Mouse (Mus musculus) limb, embryonic 13.5 days (tissue): Measurements from ENCODE around the gene Gucd1. TPM values are rescaled to one million over a fixed set of nuclear protein-coding genes. Genes with fewer than 3 reads are reported as not detected.
A peak's percentile ranks its signal among the peaks of the same experiment; 100 is the strongest.

Experiments
- ATAC-seq: fragments of 200-750 bp; cut with Nextera tagmentation; 2 replicates; pipeline ENCODE4 v1.8.0; 2017; ENCODE audit warnings: low read depth, moderate number of reproducible peaks, moderate TSS enrichment; ENCODE audit not compliant: low FRiP score
- H3K27ac ChIP-seq: fragments of 300-500 bp; sonication (generic); 2 replicates; pipeline ENCODE4 v1.5.1; 2015; ENCODE audit warnings: inconsistent platforms, mild to moderate bottlenecking, moderate library complexity
- H3K27me3 ChIP-seq: fragments of 300-500 bp; sonication (generic); 2 replicates; pipeline ENCODE4 v1.6.1; 2015; ENCODE audit warnings: mild to moderate bottlenecking, inconsistent platforms
- H3K36me3 ChIP-seq: fragments of 300-500 bp; sonication (generic); 2 replicates; pipeline ENCODE4 v1.6.1; 2015; ENCODE audit warnings: inconsistent platforms, mild to moderate bottlenecking, moderate library complexity
- H3K4me1 ChIP-seq: fragments of 300-500 bp; sonication (generic); 2 replicates; pipeline ENCODE4 v1.6.1; 2015; ENCODE audit warnings: inconsistent platforms
- H3K4me2 ChIP-seq: fragments of 300-500 bp; sonication (generic); replicated peaks from 2 replicates; pipeline ENCODE4 v1.6.1; 2015; ENCODE audit warnings: inconsistent platforms, mild to moderate bottlenecking, moderate library complexity
- H3K4me3 ChIP-seq: fragments of 300-500 bp; sonication (generic); 2 replicates; pipeline ENCODE4 v1.5.1; 2015; ENCODE audit warnings: moderate library complexity, mild to moderate bottlenecking, inconsistent platforms
- H3K9ac ChIP-seq: fragments of 300-500 bp; sonication (generic); 2 replicates; pipeline ENCODE4 v1.6.1; 2015; ENCODE audit warnings: mild to moderate bottlenecking, inconsistent platforms
- H3K9me3 ChIP-seq: fragments of 300-500 bp; sonication (generic); 2 replicates; pipeline ENCODE4 v1.6.1; 2016; ENCODE audit warnings: inconsistent platforms
- WGBS: fragments of 180-500 bp; shearing (Covaris S2); methylation state at CpG from one replicate; pipeline ENCODE4 v1.1.7; 2015; 5-methylcytosine and 5-hydroxymethylcytosine counted together
- polyA plus RNA-seq: library from polyadenylated mRNA; unstranded; fragments of >200 nt; fragmentation: Nextera tagmentation; extraction: Ambion mirVana; gene quantifications from 2 replicates; pipeline ENCODE4 v1.2.1, GENCODE M21; 2015

The Gucd1 gene
- polyA plus RNA-seq, 1 experiment from 2014 or later = 29.2 TPM

DNA sequence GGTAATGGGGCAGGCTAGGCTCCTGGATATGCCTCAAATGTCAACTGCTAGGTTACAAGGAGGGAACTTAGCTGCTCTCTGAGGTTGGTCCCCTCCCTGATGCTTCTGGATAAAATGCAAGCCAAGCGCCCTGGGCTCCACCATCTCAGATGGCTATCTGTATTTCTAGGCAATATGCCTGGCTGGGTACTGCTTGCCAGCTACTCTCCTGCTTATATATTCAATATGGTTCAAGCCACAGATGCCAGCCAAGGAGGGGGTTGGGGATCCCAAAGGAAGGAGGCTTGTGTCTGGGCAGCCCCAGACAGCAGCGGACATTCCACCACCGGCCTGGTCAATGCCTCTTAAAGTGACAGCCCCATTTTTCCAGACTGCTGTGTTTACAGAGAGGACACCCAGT lies 40.7 kb upstream of the Gucd1 start:
- no peak overlapping the region for H3K9ac ChIP-seq
- peaks cover 39% of the 10 kb centered on the region for H3K4me1 ChIP-seq
- H3K27me3 ChIP-seq = peaks cover 46% of the 10 kb centered on the region
- no peaks in the 10 kb centered on the region for H3K9me3 ChIP-seq
- H3K27ac ChIP-seq = no peak overlapping the region
- peak overlapping the region; percentile 99 for H3K4me2 ChIP-seq
- WGBS = 42% methylated on average over 3 of the region's 3 CpGs
- ATAC-seq = no peak
- H3K36me3 ChIP-seq = no peaks in the 10 kb centered on the region
- H3K4me3 ChIP-seq = no peak overlapping the region

- Histone ChIP-seq H3K9ac (no peak overlapping the region), H3K27me3 (peaks cover 33% of the 10 kb centered on the region), H3K4me2 (no peak overlapping the region), H3K4me3 (no peak overlapping the region), H3K9me3 (no peaks in the 10 kb centered on the region), H3K36me3 (no peaks in the 10 kb centered on the region), H3K4me1 (peaks cover 39% of the 10 kb centered on the region), H3K27ac (peak overlapping the region; percentile 23; the same call in 1 of the 2 replicates)
- 56% methylated on average over 9 of the region's 9 CpGs for WGBS
- ATAC-seq = no peak
These were observed 38.3 kb upstream of the Gucd1 start for GRCm38 (mm10) chr10:75556026-75556425.

- peak overlapping the region; percentile 23; the same call in 1 of the 2 replicates for H3K27ac ChIP-seq
- no peaks in the 10 kb centered on the region for H3K36me3 ChIP-seq
- no peak overlapping the region for H3K4me2 ChIP-seq
- peaks cover 28% of the 10 kb centered on the region for H3K27me3 ChIP-seq
- WGBS = 64% methylated on average over 6 of the region's 6 CpGs
- H3K4me1 ChIP-seq = peaks cover 36% of the 10 kb centered on the region
- H3K4me3 ChIP-seq = no peak overlapping the region
- no peak overlapping the region for H3K9ac ChIP-seq
- no peaks in the 10 kb centered on the region for H3K9me3 ChIP-seq
- no peak for ATAC-seq
These were observed 37.8 kb upstream of the Gucd1 start for GRCm38 (mm10) chr10:75555557-75555956.

DNA sequence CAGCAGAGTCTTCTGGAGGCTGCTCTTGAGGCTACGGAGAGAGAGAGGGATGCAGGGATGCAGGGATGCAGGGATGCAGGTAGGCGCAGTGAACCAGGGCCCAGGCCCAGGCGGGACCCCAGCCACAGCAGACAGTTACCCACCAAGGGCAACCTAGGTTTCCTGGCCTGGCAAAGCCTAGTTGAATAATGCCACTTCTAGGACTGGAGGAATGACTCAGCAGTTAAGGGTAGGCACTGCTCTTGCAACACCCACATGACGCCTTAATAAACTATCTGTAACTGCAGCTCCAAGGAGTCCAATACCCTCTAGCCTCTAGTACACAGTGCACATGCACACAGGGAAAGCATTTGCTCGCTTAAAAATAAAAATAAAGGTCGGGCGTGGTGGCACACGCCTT lies 36.3 kb upstream of the Gucd1 start:
- no peak for ATAC-seq
- H3K4me1 ChIP-seq = peaks cover 22% of the 10 kb centered on the region
- H3K27me3 ChIP-seq = peaks cover 13% of the 10 kb centered on the region
- no peak overlapping the region for H3K4me3 ChIP-seq
- H3K4me2 ChIP-seq = no peak overlapping the region
- no peaks in the 10 kb centered on the region for H3K9me3 ChIP-seq
- no peaks in the 10 kb centered on the region for H3K36me3 ChIP-seq
- H3K27ac ChIP-seq = no peak overlapping the region
- H3K9ac ChIP-seq = no peak overlapping the region
- 91% methylated on average over 8 of the region's 8 CpGs for WGBS

DNA sequence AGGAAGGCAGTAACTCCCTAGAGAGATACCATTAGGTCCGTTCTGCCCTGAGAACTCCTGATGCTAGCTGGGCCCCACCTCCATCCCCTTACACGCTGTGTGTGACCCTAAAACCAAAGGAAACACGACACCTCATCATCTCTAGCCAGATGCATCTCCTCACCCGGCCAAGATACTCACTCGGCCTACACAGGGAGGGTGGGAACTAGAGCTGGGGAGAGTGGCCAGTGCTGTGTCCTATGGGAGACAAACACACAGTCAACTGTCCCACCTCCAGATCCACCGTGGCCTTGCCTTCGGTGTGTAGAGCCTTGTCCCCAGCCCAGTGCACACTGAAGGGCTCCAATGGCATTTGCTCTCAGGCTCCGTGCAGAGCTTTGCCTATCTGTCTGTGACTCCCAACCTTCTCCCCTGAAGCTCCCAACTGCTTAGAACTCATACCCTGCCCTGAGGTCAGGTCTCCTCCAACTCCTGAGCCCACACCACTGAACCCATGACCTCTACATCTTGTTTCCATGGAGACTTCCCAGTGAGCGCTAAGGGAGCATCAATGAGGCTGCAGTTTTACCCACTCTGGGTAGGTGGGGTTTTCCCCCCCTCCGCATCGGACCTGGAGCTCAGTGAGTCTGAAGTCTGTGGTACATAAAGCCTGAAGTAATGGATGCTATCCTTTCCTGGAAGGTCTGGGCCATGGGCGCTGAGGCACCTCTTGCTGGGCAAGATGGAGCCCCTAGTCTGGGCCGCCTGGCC lies 35.1 kb upstream of the Gucd1 start:
- no peak for ATAC-seq
- Histone ChIP-seq H3K27ac (no peak overlapping the region), H3K27me3 (0 out of 2 replicates have a peak, but pooled peaks cover 3% of the 10 kb centered on the region), H3K4me3 (no peak overlapping the region), H3K36me3 (no peaks in the 10 kb centered on the region), H3K4me2 (no peak overlapping the region), H3K4me1 (peaks cover 27% of the 10 kb centered on the region), H3K9ac (no peak overlapping the region), H3K9me3 (no peaks in the 10 kb centered on the region)
- WGBS = 58% methylated on average over 13 of the region's 13 CpGs

DNA sequence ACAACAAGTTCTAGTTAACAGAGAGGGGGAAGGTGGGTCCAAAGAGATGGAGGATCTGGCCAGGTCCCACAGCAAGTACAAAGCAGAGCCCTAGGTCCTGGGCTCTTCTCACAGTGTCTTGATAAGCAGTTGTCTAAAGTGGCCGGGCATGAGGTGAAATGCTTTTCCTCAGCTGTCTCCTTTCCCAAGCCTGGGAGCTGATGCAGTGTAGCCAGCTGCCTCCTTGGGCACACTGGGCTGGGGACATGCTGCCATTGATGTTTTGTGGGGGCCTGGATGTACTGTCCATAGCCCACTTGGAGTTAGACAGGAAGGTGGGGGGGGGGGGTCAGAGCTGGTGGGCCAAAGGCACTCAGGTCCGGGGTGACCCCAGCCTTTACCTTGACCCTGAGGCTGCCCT lies 34.3 kb upstream of the Gucd1 start:
- peaks cover 27% of the 10 kb centered on the region for H3K4me1 ChIP-seq
- no peaks in the 10 kb centered on the region for H3K27me3 ChIP-seq
- H3K9me3 ChIP-seq = no peaks in the 10 kb centered on the region
- no peak overlapping the region for H3K4me3 ChIP-seq
- no peak overlapping the region for H3K9ac ChIP-seq
- no peaks in the 10 kb centered on the region for H3K36me3 ChIP-seq
- no peak for ATAC-seq
- no peak overlapping the region for H3K27ac ChIP-seq
- H3K4me2 ChIP-seq = no peak overlapping the region
- 81% methylated on average over 2 of the region's 2 CpGs for WGBS

DNA sequence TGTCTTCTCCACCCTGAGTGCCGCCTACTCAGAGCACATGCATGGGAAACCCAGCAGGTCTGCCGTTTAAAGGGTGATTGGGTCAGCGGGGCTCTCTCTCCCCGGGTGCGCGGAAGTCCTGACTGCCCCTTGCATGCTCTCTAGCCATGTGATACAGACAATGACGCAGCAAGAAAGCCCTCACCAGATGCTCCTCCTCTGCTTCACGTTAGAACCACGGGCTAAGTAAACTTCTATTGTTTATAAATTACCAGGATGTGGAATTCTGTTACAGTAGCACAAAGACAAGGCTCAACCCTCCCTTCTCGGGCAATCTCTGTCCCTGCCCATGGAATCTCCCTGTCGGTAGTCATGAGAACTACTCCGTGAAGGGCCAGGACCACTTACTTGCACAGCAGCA lies 33.4 kb upstream of the Gucd1 start:
- H3K9me3 ChIP-seq = no peaks in the 10 kb centered on the region
- no peak for ATAC-seq
- H3K4me1 ChIP-seq = peaks cover 18% of the 10 kb centered on the region
- H3K4me3 ChIP-seq = no peak overlapping the region
- H3K4me2 ChIP-seq = no peak overlapping the region
- H3K27me3 ChIP-seq = no peaks in the 10 kb centered on the region
- WGBS = 56% methylated on average over 12 of the region's 12 CpGs
- H3K27ac ChIP-seq = no peak overlapping the region
- H3K36me3 ChIP-seq = no peaks in the 10 kb centered on the region
- H3K9ac ChIP-seq = no peak overlapping the region

DNA sequence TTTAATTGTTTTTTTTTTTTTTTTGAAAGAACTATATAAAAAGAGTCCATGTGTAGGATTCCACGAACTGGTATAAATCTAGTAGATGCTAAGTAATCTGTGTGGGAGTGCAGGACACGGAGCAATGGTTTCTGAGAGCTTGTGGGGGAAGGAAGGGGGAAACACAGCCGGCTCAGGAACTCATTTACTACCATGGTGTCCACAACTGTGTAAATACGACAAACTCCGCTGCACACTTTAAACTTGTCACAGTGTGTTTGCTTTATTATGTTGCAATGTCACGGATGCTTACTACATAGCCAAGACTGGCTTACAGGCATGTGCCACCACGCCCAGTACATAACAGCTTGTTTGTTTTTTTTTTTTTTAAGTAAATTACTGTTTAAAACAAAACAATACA lies 32.1 kb upstream of the Gucd1 start:
- peaks cover 7% of the 10 kb centered on the region for H3K9me3 ChIP-seq
- H3K27me3 ChIP-seq = no peaks in the 10 kb centered on the region
- H3K4me2 ChIP-seq = no peak overlapping the region
- WGBS = 68% methylated on average over 7 of the region's 7 CpGs
- no peak overlapping the region for H3K27ac ChIP-seq
- no peak overlapping the region for H3K9ac ChIP-seq
- ATAC-seq = no peak
- H3K36me3 ChIP-seq = no peaks in the 10 kb centered on the region
- peaks cover 11% of the 10 kb centered on the region for H3K4me1 ChIP-seq
- H3K4me3 ChIP-seq = no peak overlapping the region

- no peak overlapping the region for H3K4me3 ChIP-seq
- no peaks in the 10 kb centered on the region for H3K36me3 ChIP-seq
- 26% methylated on average over 14 of the region's 14 CpGs for WGBS
- peaks cover 11% of the 10 kb centered on the region for H3K4me1 ChIP-seq
- H3K4me2 ChIP-seq = peak overlapping the region; percentile 51
- H3K9ac ChIP-seq = 0 out of 2 replicates have a peak overlapping the region, but pooled peaks have one; percentile 19
- no peaks in the 10 kb centered on the region for H3K27me3 ChIP-seq
- H3K9me3 ChIP-seq = peaks cover 7% of the 10 kb centered on the region
- H3K27ac ChIP-seq = peak overlapping the region; percentile 4; the same call in 1 of the 2 replicates
- peak; percentile 62; the same call in 1 of the 2 replicates for ATAC-seq
These were observed 30.7 kb upstream of the Gucd1 start for GRCm38 (mm10) chr10:75548486-75548885.

- peaks cover 11% of the 10 kb centered on the region for H3K4me1 ChIP-seq
- H3K36me3 ChIP-seq = no peaks in the 10 kb centered on the region
- H3K4me3 ChIP-seq = peak overlapping the region; percentile 10; the same call in 1 of the 2 replicates
- H3K27ac ChIP-seq = peak overlapping the region; percentile 39; the same call in 1 of the 2 replicates
- no peak overlapping the region for H3K9ac ChIP-seq
- no peaks in the 10 kb centered on the region for H3K27me3 ChIP-seq
- H3K4me2 ChIP-seq = peak overlapping the region; percentile 51
- no peak for ATAC-seq
- WGBS = 29% methylated on average over 7 of the region's 7 CpGs
- peaks cover 7% of the 10 kb centered on the region for H3K9me3 ChIP-seq
These were observed 30.1 kb upstream of the Gucd1 start for GRCm38 (mm10) chr10:75547901-75548300.

DNA sequence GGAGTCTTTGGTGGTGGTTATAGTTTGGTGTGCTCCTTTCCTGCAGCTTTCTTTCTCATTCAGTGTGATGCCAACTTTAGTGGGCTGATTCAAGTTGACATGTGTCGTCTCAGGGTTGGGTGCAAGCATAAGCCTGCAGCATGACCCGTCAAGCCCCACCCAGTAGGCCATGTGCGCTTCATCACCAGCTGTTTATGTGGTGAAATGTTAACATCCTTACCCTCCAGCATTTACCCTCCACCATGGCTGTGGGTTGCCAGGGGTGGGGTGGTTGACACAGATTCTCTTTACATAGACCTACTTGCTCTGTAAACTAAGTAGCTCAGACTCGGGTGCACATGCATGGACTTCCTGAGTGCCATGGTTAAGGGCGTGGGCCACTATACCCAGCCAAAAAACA lies 18.4 kb upstream of the Gucd1 start:
- 88% methylated on average over 5 of the region's 5 CpGs for WGBS
- Histone ChIP-seq H3K4me1 (no peaks in the 10 kb centered on the region), H3K4me2 (no peak overlapping the region), H3K27ac (no peak overlapping the region), H3K9me3 (no peaks in the 10 kb centered on the region), H3K4me3 (no peak overlapping the region), H3K27me3 (no peaks in the 10 kb centered on the region), H3K9ac (no peak overlapping the region), H3K36me3 (peaks cover 59% of the 10 kb centered on the region)
- ATAC-seq = no peak

DNA sequence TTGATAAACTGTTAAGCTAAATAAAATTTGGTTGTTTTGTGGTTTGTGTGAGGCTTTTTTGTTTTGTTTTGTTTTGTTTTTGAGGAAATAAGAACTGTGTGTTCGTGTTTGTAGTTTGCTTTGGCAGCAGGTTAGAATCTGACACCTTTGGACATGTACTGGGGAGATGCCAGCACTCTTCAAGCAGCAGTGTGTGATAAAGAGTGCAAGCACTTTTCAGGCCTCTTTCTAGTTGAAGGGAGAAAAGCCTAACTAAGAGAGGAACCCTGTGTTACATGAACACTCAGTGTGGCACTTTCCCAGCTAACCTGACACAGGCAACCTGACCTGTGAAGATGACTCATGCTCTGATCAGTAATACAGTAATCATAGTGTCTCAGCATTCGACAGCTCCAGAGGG lies 17.7 kb upstream of the Gucd1 start:
- ATAC-seq = no peak
- Histone ChIP-seq H3K9me3 (no peaks in the 10 kb centered on the region), H3K36me3 (peaks cover 66% of the 10 kb centered on the region), H3K4me1 (no peaks in the 10 kb centered on the region), H3K9ac (no peak overlapping the region), H3K27ac (no peak overlapping the region), H3K4me2 (no peak overlapping the region), H3K4me3 (no peak overlapping the region), H3K27me3 (no peaks in the 10 kb centered on the region)
- 86% methylated on average over 2 of the region's 2 CpGs for WGBS

- Histone ChIP-seq H3K9ac (no peak overlapping the region), H3K27ac (no peak overlapping the region), H3K4me1 (no peaks in the 10 kb centered on the region), H3K9me3 (no peaks in the 10 kb centered on the region), H3K4me3 (no peak overlapping the region), H3K4me2 (no peak overlapping the region), H3K27me3 (no peaks in the 10 kb centered on the region), H3K36me3 (peaks cover 70% of the 10 kb centered on the region)
- 90% methylated on average over 8 of the region's 8 CpGs for WGBS
- ATAC-seq = no peak
These were observed 17.2 kb upstream of the Gucd1 start for GRCm38 (mm10) chr10:75534934-75535333.
